In genomic region chr12:56528034-56528570, GRCm38 (mm10) we compare ENCODE assay signal across 24 mouse cellular contexts. TPM values are rescaled to one million over a fixed set of nuclear protein-coding genes. Genes with fewer than 3 reads are reported as not detected.
DNase-seq lines count a peak whose midpoint lies in the region; ATAC-seq and TF ChIP-seq lines count a peak whose summit lies in the region.
"Had no signal": no experiment of that assay in that cellular context is flagged by ENCODE, and none has a peak within 500 bp of the region (broad histone marks: within the 10 kb centered on the region; RNA-seq: fewer than 3 reads in every experiment).

No protein-coding gene starts in this region.

- peaks cover 1% of the 10 kb centered on the region; the same call in 1 of the 2 replicates for H3K4me1 ChIP-seq in heart, embryonic 16.5 days (ENCODE audit: control insufficient read depth, insufficient read depth, low read length)
- H3K4me1 ChIP-seq in heart, adult 2 months (ENCODE audit: control insufficient read depth, insufficient read depth, low read length) = no peaks in the 10 kb centered on the region
- no peaks in the 10 kb centered on the region for H3K4me1 ChIP-seq in lung, postnatal 0 days (ENCODE audit: insufficient read depth, low read depth, low read length)
- H3K4me1 ChIP-seq in forebrain, embryonic 13.5 days = peaks cover 2% of the 10 kb centered on the region; the same call in 1 of the 2 replicates
- peaks cover 3% of the 10 kb centered on the region for H3K4me1 ChIP-seq in midbrain, embryonic 13.5 days (replicated peaks)
- no peaks in the 10 kb centered on the region for H3K4me1 ChIP-seq in cerebellum, adult 2 months (ENCODE audit: control insufficient read depth, insufficient read depth, low read length)
- H3K4me1 ChIP-seq: intestine, embryonic 15.5 days had no signal

- no peak for TF ChIP-seq EP300 in heart, adult 2 months (IDR thresholded peaks at IDR 0.05; ENCODE audit: insufficient read depth, low read depth, low read length)
- TF ChIP-seq EP300 in lung, postnatal 0 days (IDR thresholded peaks at IDR 0.05) = no peak

- no peak overlapping the region for H3K9ac ChIP-seq in heart, embryonic 16.5 days (ENCODE audit: low read length)
- no peak overlapping the region for H3K9ac ChIP-seq in heart, adult 2 months (ENCODE audit: low read depth, low read length)
- H3K9ac ChIP-seq in lung, postnatal 0 days (replicated peaks; ENCODE audit: low read depth) = peak overlapping the region; percentile 84
- H3K9ac ChIP-seq in forebrain, embryonic 13.5 days = peak overlapping the region; percentile 51
- H3K9ac ChIP-seq in midbrain, embryonic 13.5 days (replicated peaks) = 0 out of 2 replicates have a peak overlapping the region, but pooled peaks have one; percentile 10
- H3K9ac ChIP-seq: hindbrain, embryonic 15.5 days; intestine, embryonic 15.5 days had no signal

- 0 out of 2 replicates have a peak, but pooled peaks cover 3% of the 10 kb centered on the region for H3K9me3 ChIP-seq in heart, embryonic 16.5 days (replicated peaks; ENCODE audit: control insufficient read depth, low read length)
- no peaks in the 10 kb centered on the region for H3K9me3 ChIP-seq in lung, postnatal 0 days (ENCODE audit: low read length)
- H3K9me3 ChIP-seq in forebrain, embryonic 13.5 days (replicated peaks) = no peaks in the 10 kb centered on the region
- H3K9me3 ChIP-seq in midbrain, embryonic 13.5 days = no peaks in the 10 kb centered on the region
- H3K9me3 ChIP-seq: hindbrain, embryonic 15.5 days; intestine, embryonic 15.5 days had no signal

- no peak for ATAC-seq in heart, embryonic 16.5 days (replicated peaks; ENCODE audit: extremely low read depth, insufficient read depth, low FRiP score)
- ATAC-seq in lung, postnatal 0 days = no peak; the same call in 1 of the 2 replicates
- ATAC-seq in forebrain, embryonic 13.5 days = no peak
- ATAC-seq in midbrain, embryonic 13.5 days = no peak
- ATAC-seq in granulocyte monocyte progenitor cell, adult 5-6 weeks (replicated peaks; ENCODE audit: poor library complexity, severe bottlenecking) = no peak
- ATAC-seq: intestine, embryonic 15.5 days had no signal

- intact Hi-C loops in heart, adult 2 months (cut with DNase I) = no loop called here

- TF ChIP-seq CTCF in heart, adult 2 months (IDR thresholded peaks at IDR 0.05) = no peak
- TF ChIP-seq CTCF in lung, postnatal 0 days (IDR thresholded peaks at IDR 0.05) = no peak
- TF ChIP-seq CTCF in cerebellum, adult 2 months (IDR thresholded peaks at IDR 0.05; ENCODE audit: borderline replicate concordance, insufficient read depth, low read depth, low read length) = no peak

- no peak for DNase-seq in heart, adult 2 months
- DNase-seq in lung, postnatal 0 days (ENCODE audit: low spot score) = peak; percentile 40
- DNase-seq in lung, postnatal 14 days = no peak
- no peak for DNase-seq in cerebellum, adult 2 months
- DNase-seq: adrenal gland, postnatal 25 days; B cell, adult 2 months; cerebellum, adult 11-12 months; cerebellum, postnatal 25 days; heart, postnatal 10 days; kidney, adult 9 months; kidney, postnatal 36 days; left cerebral cortex, postnatal 4 days; retina, postnatal 1 day had no signal

- H3K4me3 ChIP-seq in heart, embryonic 16.5 days (ENCODE audit: low read length) = peak overlapping the region; percentile 2; the same call in 1 of the 2 replicates
- no peak overlapping the region for H3K4me3 ChIP-seq in heart, adult 2 months
- peak overlapping the region; percentile 46 for H3K4me3 ChIP-seq in lung, postnatal 0 days (ENCODE audit: low read depth, low read length)
- peak overlapping the region; percentile 34 for H3K4me3 ChIP-seq in forebrain, embryonic 13.5 days
- H3K4me3 ChIP-seq in midbrain, embryonic 13.5 days (replicated peaks) = peak overlapping the region; percentile 22
- H3K4me3 ChIP-seq in cerebellum, adult 2 months (replicated peaks; ENCODE audit: insufficient read depth, low read depth, low read length) = no peak overlapping the region
- H3K4me3 ChIP-seq: hindbrain, embryonic 15.5 days; intestine, embryonic 15.5 days had no signal

- no peak overlapping the region for H3K27ac ChIP-seq in heart, embryonic 16.5 days (ENCODE audit: low read length)
- H3K27ac ChIP-seq in heart, adult 2 months = no peak overlapping the region
- peak overlapping the region; percentile 96 for H3K27ac ChIP-seq in lung, postnatal 0 days (ENCODE audit: low read length)
- peak overlapping the region; percentile 68 for H3K27ac ChIP-seq in forebrain, embryonic 13.5 days
- H3K27ac ChIP-seq in midbrain, embryonic 13.5 days = no peak overlapping the region
- H3K27ac ChIP-seq in cerebellum, adult 2 months (ENCODE audit: insufficient read depth, low read length) = no peak overlapping the region
- H3K27ac ChIP-seq: hindbrain, embryonic 15.5 days; intestine, embryonic 15.5 days; stomach, postnatal 0 days had no signal

- WGBS in heart, embryonic 16.5 days = 7% methylated on average over 8 of the region's 8 CpGs
- 6% methylated on average over 8 of the region's 8 CpGs for WGBS in heart, adult 2 months
- 4% methylated on average over 8 of the region's 8 CpGs for WGBS in lung, postnatal 0 days
- 2% methylated on average over 8 of the region's 8 CpGs for WGBS in forebrain, embryonic 13.5 days
- 3% methylated on average over 8 of the region's 8 CpGs for WGBS in midbrain, embryonic 13.5 days
- 3% methylated on average over 8 of the region's 8 CpGs for WGBS in cerebellum, adult 2 months

- H3K27me3 ChIP-seq in heart, embryonic 16.5 days (ENCODE audit: control insufficient read depth, insufficient read depth, low read length) = peaks cover 86% of the 10 kb centered on the region
- peaks cover 13% of the 10 kb centered on the region for H3K27me3 ChIP-seq in heart, adult 2 months (ENCODE audit: control insufficient read depth, insufficient read depth, low read length)
- peaks cover 17% of the 10 kb centered on the region; the same call in 1 of the 2 replicates for H3K27me3 ChIP-seq in lung, postnatal 0 days (replicated peaks; ENCODE audit: insufficient read depth, low read length)
- peaks cover 95% of the 10 kb centered on the region for H3K27me3 ChIP-seq in forebrain, embryonic 13.5 days
- H3K27me3 ChIP-seq in midbrain, embryonic 13.5 days = peaks cover 94% of the 10 kb centered on the region
- peaks cover 7% of the 10 kb centered on the region; the same call in 1 of the 2 replicates for H3K27me3 ChIP-seq in cerebellum, adult 2 months (ENCODE audit: control insufficient read depth, insufficient read depth, low read length)

- no peak for TF ChIP-seq POLR2A in heart, adult 2 months (IDR thresholded peaks at IDR 0.05; ENCODE audit: insufficient read depth, low read depth, low read length)
- TF ChIP-seq POLR2A in cerebellum, adult 2 months (IDR thresholded peaks at IDR 0.05; ENCODE audit: borderline replicate concordance, insufficient read depth, low read length) = no peak

- no peak overlapping the region for H3K4me2 ChIP-seq in heart, embryonic 16.5 days (ENCODE audit: low read depth, low read length)
- H3K4me2 ChIP-seq in lung, postnatal 0 days (replicated peaks; ENCODE audit: low read depth, low read length) = peak overlapping the region; percentile 54
- peak overlapping the region; percentile 48 for H3K4me2 ChIP-seq in forebrain, embryonic 13.5 days
- H3K4me2 ChIP-seq in midbrain, embryonic 13.5 days (replicated peaks) = 0 out of 2 replicates have a peak overlapping the region, but pooled peaks have one; percentile 19
- H3K4me2 ChIP-seq: hindbrain, embryonic 15.5 days; intestine, embryonic 15.5 days; liver, embryonic 11.5 days had no signal

- H3K79me2 ChIP-seq in heart, adult 2 months (replicated peaks; ENCODE audit: control insufficient read depth, insufficient read depth, low read length) = no peaks in the 10 kb centered on the region

- no peaks in the 10 kb centered on the region for H3K36me3 ChIP-seq in heart, embryonic 16.5 days (ENCODE audit: control insufficient read depth, insufficient read depth)
- H3K36me3 ChIP-seq in heart, adult 2 months (ENCODE audit: control insufficient read depth, insufficient read depth, low read length) = no peaks in the 10 kb centered on the region
- H3K36me3 ChIP-seq in lung, postnatal 0 days (ENCODE audit: insufficient read depth, low read length) = no peaks in the 10 kb centered on the region
- no peaks in the 10 kb centered on the region for H3K36me3 ChIP-seq in forebrain, embryonic 13.5 days (ENCODE audit: poor library complexity, severe bottlenecking)
- H3K36me3 ChIP-seq in midbrain, embryonic 13.5 days = no peaks in the 10 kb centered on the region
- H3K36me3 ChIP-seq: hindbrain, embryonic 15.5 days; intestine, embryonic 15.5 days had no signal

RNA-seq across cellular contexts. Expression of gene Nkx2-1, which starts 8.6 kb away (rescaled TPM):
- polyA plus RNA-seq in heart, embryonic 16.5 days (2015; fragmentation: Nextera tagmentation; extraction: Ambion mirVana) = 1.1 and 8.1 TPM in 2 replicates
- not detected for total RNA-seq in heart, adult 2 months (2021)
- polyA plus RNA-seq in heart, adult 2 months (2012; rRNA removed) = 0.68 TPM in 1 of 2 replicates, not detected in the other
- 62.7 and 68.7 TPM in 2 replicates for polyA plus RNA-seq in lung, postnatal 0 days (2015; fragmentation: Nextera tagmentation; extraction: Ambion mirVana)
- 12.4 and 22.6 TPM in 2 replicates for polyA plus RNA-seq in forebrain, embryonic 13.5 days (2015; fragmentation: Nextera tagmentation; extraction: Ambion mirVana)
- polyA plus RNA-seq in midbrain, embryonic 13.5 days (2015; fragmentation: Nextera tagmentation; extraction: Ambion mirVana) = 6.2 and 9.2 TPM in 2 replicates
- polyA plus RNA-seq in cerebellum, adult 2 months (2012; rRNA removed) = not detected in 2 replicates
- total RNA-seq in granulocyte monocyte progenitor cell, adult 5-6 weeks (2014; fragmentation: Nextera tagmentation) = not detected in 2 replicates
- total RNA-seq in granulocyte monocyte progenitor cell, adult 5-6 weeks (2017) = not detected in 2 replicates
- total RNA-seq: adrenal gland, postnatal 25 days; gastrocnemius, adult 8-10 months; heart, adult 8-10 months; heart, postnatal 10 days had no signal
- polyA plus RNA-seq: intestine, embryonic 15.5 days; liver, embryonic 11.5 days; stomach, postnatal 0 days; thymus, postnatal 0 days had no signal

Comparison
In these comparisons a context has a peak if more than half of its experiments do, and no peak if none do; other contexts are left out.
1. H3K4me3 ChIP-seq: peak in heart, embryonic 16.5 days (single experiment), lung, postnatal 0 days (single experiment), forebrain, embryonic 13.5 days (single experiment) and midbrain, embryonic 13.5 days (single experiment); none in heart, adult 2 months (single experiment) and cerebellum, adult 2 months (single experiment).
2. H3K27ac ChIP-seq: peak in lung, postnatal 0 days (single experiment) and forebrain, embryonic 13.5 days (single experiment); none in heart, embryonic 16.5 days (single experiment), heart, adult 2 months (single experiment), midbrain, embryonic 13.5 days (single experiment) and cerebellum, adult 2 months (single experiment).
3. H3K9ac ChIP-seq: peak in lung, postnatal 0 days (single experiment), forebrain, embryonic 13.5 days (single experiment) and midbrain, embryonic 13.5 days (single experiment); none in heart, embryonic 16.5 days (single experiment) and heart, adult 2 months (single experiment).